Mouse (Mus musculus): ENCODE measurements at regions not wholly inside any gene's neighbourhood (a gene's known extent, or its start where the extent isn't known, plus 50 kb on each side); places are given as distances from the start of the nearest gene placed in this dataset.
A peak's percentile ranks its signal among the peaks of the same experiment; 100 is the strongest.

DNA sequence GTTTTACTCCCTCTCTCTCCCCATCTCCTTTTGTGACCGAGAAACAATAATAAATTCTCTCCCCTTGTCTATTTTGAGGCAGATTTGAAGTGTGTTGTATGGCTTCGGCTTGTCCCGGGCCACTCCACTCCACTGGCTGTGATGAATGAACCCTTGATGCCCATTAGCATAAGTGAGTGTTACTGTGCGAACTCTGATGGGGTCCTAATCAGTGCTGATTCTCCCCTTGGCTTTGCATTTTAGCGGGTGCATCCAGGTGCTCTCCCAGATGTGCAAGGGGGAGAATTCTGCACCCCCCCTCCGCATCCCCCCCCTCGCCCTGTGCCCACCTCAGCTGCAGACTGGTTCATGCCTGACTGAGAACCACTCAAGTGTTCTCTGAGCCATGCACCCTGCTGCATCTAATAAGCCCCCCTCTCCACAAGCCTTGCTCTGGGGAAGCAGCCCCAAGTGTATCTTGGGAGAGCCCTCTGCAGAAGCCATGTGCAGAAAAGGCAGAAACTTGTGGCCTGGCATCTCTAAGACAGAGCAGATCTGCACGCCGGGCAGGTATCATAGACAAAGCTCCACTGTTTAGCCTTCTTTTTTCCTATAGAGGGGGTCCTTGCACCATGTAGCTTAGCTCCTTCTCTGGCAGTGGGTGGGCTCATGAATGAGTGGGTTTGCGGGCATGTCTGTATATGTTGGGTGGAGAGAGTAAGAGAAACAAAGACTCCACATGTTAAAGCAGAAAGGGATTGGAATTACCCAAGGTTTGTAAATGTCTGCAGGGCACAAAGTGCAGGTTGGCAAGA, 507.5 kb downstream of the Slc4a3 start:
- no peaks in the 10 kb centered on the region for H3K27me3 ChIP-seq
- no peaks in the 10 kb centered on the region for H3K36me3 ChIP-seq
- H3K9ac ChIP-seq: no peak overlapping the region
- H3K4me1 ChIP-seq (replicated peaks): no peaks in the 10 kb centered on the region
- no peak overlapping the region for H3K4me2 ChIP-seq
- H3K4me3 ChIP-seq: no peak overlapping the region
- H3K9me3 ChIP-seq (replicated peaks): no peaks in the 10 kb centered on the region
- H3K27ac ChIP-seq: no peak overlapping the region
- ATAC-seq (replicated peaks; ENCODE audit: insufficient number of reproducible peaks, insufficient read depth, low FRiP score, low read depth): no peak
- WGBS: 71% methylated on average over 10 of the region's 10 CpGs

DNA sequence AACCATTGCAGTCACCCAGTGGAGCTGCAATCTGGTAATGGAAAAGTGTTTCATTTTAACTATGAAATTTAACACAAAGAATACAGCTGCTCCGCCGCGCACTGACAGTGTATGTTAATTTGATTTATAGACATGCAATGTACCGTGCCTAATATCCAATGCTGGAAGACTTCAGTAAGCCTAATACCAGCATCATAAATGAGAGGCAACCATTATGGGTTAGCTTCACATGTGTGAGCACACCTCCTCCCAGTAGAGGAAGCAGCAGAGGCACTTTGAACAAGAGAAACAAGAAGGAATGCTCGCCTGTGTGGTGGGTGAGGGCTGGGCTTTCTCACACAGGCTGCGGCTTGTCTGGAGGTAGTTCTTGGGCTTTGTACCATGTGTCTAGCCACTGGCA, 519.7 kb downstream of the Slc4a3 start:
- no peak for ATAC-seq (replicated peaks; ENCODE audit: insufficient number of reproducible peaks, insufficient read depth, low FRiP score, low read depth)
- Histone ChIP-seq H3K4me2 (no peak overlapping the region), H3K9ac (no peak overlapping the region), H3K4me3 (no peak overlapping the region), H3K36me3 (no peaks in the 10 kb centered on the region), H3K27me3 (no peaks in the 10 kb centered on the region), H3K27ac (no peak overlapping the region), H3K9me3 (replicated peaks) (no peaks in the 10 kb centered on the region), H3K4me1 (replicated peaks) (peaks cover 1% of the 10 kb centered on the region; the same call in 1 of the 2 replicates)
- WGBS: 73% methylated on average over 6 of the region's 6 CpGs

DNA sequence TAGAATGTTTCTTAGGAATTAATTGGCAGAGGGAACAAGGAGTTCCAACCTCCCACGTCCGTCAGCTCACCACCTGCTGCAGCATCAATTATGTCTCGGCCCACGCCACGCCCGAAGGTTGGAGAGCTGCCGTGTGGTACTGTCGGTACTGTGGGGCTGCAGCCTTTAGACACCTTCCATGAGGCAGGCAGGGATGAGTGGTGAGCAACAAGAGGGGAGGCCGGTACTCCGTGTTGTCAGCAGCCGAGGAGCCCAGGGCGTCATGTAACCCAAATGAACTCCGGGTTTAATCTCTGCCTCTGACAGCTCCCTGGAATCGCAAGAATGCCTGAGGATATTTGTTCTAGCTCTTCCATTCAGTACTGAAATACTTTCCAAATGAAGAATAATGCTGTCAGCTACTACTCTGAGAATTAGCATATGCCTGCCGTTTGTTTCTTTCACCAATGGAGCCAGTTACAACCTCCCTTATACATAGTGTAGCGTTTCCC, 524.8 kb downstream of the Slc4a3 start:
- peaks cover 16% of the 10 kb centered on the region for H3K4me1 ChIP-seq (replicated peaks)
- no peaks in the 10 kb centered on the region for H3K27me3 ChIP-seq
- no peak overlapping the region for H3K9ac ChIP-seq
- no peaks in the 10 kb centered on the region for H3K36me3 ChIP-seq
- no peak overlapping the region for H3K4me2 ChIP-seq
- peak; percentile 70; the same call in 1 of the 2 replicates for ATAC-seq (replicated peaks; ENCODE audit: insufficient number of reproducible peaks, insufficient read depth, low FRiP score, low read depth)
- 40% methylated on average over 16 of the region's 16 CpGs for WGBS
- no peaks in the 10 kb centered on the region for H3K9me3 ChIP-seq (replicated peaks)
- H3K27ac ChIP-seq: no peak overlapping the region
- no peak overlapping the region for H3K4me3 ChIP-seq

DNA sequence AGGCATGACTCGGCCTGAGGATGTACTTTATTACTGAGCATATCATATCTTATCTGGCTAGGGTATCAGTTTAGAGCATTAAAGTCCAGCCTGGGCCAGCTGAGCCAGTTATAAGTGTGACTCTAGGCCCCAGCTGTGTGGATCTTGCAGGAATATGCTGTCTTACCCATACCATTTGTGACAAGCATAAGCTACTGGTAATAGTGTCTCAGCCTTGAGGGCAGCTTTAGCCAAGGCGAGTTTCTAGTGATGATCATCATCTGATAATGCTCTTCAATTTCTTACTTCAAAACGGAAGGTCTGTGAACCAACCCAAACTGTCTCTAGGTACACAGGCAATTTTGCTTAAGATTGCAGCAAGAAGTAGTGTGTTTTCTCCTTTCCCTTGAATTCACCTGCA, 529.1 kb downstream of the Slc4a3 start:
- no peak for ATAC-seq (replicated peaks; ENCODE audit: insufficient number of reproducible peaks, insufficient read depth, low FRiP score, low read depth)
- Histone ChIP-seq H3K4me1 (replicated peaks) (peaks cover 17% of the 10 kb centered on the region), H3K9me3 (replicated peaks) (no peaks in the 10 kb centered on the region), H3K9ac (no peak overlapping the region), H3K4me2 (no peak overlapping the region), H3K4me3 (no peak overlapping the region), H3K36me3 (no peaks in the 10 kb centered on the region), H3K27me3 (no peaks in the 10 kb centered on the region), H3K27ac (no peak overlapping the region; the same call in 1 of the 2 replicates)
- WGBS: 53% methylated on average over 3 of the region's 3 CpGs

DNA sequence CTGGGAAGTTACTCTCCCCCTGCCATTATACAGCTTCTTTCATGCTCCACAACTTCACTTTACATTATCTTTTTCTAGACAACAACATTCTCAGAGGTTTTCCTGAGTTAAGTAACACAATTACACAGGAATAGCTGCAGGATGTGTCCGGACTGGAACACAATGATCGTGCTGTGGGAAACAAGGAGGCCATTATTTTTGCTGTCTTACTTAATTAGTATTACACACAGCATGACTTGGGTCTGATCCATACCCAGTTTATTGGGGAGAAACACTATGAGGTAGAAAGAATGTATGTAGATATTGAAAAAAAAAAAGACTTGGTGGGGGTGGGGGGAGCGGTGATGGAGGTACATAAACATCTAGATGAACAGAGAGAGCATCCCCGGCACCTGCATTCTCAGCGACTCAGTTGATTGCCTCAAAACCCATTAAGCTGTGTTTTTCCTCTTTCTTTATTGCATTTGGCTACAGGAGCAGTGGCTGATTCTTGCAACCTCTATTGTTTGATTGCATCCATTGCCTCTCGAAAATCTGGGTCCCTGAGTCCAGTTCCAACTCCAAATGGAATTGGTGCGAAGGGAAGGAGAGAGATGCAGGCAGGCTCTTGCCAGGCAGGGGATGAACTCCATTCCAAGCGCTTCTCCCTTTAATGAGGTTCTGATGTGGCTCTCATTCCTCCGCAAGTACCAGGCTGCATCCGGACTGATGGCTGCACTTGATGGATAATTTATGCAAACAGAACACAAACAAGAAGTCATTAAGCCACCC, 529.8 kb downstream of the Slc4a3 start:
- no peaks in the 10 kb centered on the region for H3K36me3 ChIP-seq
- no peak for ATAC-seq (replicated peaks; ENCODE audit: insufficient number of reproducible peaks, insufficient read depth, low FRiP score, low read depth)
- no peak overlapping the region for H3K27ac ChIP-seq

DNA sequence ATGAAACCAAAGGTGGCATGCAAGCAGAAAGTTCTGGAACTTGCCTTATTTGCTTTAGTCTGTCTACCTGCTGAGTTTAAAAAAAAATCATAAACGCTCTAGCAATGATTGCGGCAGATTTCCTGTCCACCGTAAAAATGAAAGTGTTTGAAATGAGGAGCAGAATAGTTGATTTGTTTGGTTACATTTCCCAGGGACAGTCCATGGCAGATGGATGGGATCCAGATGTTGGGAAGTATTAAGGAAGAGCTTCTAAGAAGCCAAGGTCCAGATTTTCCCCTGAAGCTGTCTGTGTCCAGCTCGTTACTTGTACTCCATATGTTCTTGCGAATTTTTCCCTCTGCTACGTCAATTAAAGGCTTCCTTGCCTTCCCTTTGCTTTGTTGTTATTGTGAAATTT, 534.2 kb downstream of the Slc4a3 start:
- no peak overlapping the region for H3K4me2 ChIP-seq
- peaks cover 31% of the 10 kb centered on the region for H3K4me1 ChIP-seq (replicated peaks)
- H3K36me3 ChIP-seq: no peaks in the 10 kb centered on the region
- no peaks in the 10 kb centered on the region for H3K9me3 ChIP-seq (replicated peaks)
- H3K27ac ChIP-seq: no peak overlapping the region
- no peak overlapping the region for H3K9ac ChIP-seq
- no peak overlapping the region for H3K4me3 ChIP-seq
- ATAC-seq (replicated peaks; ENCODE audit: insufficient number of reproducible peaks, insufficient read depth, low FRiP score, low read depth): no peak
- no peaks in the 10 kb centered on the region for H3K27me3 ChIP-seq
- WGBS: 63% methylated on average over 6 of the region's 6 CpGs

More for the DNA sequence above, 529.8 kb downstream of the Slc4a3 start:
- Histone ChIP-seq H3K27me3 (no peaks in the 10 kb centered on the region), H3K4me2 (no peak overlapping the region), H3K4me3 (no peak overlapping the region), H3K9me3 (replicated peaks) (no peaks in the 10 kb centered on the region), H3K4me1 (replicated peaks) (peaks cover 17% of the 10 kb centered on the region), H3K9ac (no peak overlapping the region)
- WGBS: 68% methylated on average over 10 of the region's 10 CpGs

DNA sequence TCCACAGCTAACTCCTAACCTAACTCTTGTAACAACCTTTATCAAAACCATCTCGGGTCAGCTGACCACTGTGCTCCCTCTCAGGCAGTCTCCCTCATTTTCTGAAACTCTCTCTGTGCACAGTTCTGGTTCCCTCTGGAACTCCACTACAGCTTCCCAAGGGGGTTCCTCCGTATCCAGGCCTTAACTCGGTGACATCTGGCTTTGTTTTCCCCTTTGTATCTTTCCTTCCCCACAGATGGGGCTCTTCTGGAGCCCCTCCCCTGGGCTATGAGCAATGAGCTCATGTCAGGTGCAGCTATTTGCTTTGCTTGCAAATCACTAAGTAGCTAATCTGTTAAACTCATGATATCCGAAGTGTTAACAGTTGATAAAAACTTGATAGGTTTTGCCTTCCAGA, 535.6 kb downstream of the Slc4a3 start:
- Histone ChIP-seq H3K9me3 (replicated peaks) (no peaks in the 10 kb centered on the region), H3K4me2 (no peak overlapping the region), H3K27ac (no peak overlapping the region), H3K36me3 (no peaks in the 10 kb centered on the region), H3K4me1 (replicated peaks) (peaks cover 29% of the 10 kb centered on the region), H3K4me3 (no peak overlapping the region), H3K9ac (no peak overlapping the region), H3K27me3 (no peaks in the 10 kb centered on the region)
- WGBS: 45% methylated on average over 4 of the region's 4 CpGs
- no peak for ATAC-seq (replicated peaks; ENCODE audit: insufficient number of reproducible peaks, insufficient read depth, low FRiP score, low read depth)

DNA sequence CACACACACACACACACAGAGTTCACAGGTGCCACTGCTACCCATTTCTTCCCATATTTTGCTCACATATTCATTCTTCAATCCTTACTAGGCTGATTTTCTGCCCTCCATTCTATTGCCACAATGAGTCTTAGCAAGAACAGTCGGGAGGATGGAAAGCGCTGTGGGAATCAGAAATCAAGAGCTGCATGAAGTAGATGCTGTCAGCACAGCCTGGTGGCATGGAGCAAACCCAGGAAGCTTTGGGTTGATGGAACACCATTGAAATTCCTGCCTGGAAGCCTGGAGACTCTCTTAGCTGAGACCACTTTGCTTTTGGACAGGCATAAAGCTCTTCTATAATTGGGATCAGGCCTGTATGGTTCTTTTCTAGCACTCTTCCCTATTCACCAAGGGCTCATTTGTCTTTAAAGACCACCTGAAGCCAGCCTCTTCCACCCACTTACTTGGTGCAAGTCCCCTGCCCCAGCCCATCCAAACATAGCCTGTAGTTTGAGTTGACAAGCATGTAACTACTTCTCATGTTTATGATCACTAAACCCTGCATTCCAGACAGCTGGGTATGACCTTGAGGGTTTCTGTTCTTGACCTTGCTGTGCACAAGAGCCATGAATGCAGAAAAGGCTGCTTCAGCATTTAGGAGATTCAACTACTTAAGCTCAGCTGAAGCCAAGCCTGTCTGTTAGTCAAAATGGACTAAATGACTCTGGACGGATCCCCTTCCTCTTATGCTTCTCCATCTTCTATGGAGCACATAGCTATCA, 537.4 kb downstream of the Slc4a3 start:
- no peak overlapping the region for H3K4me2 ChIP-seq
- no peak overlapping the region for H3K4me3 ChIP-seq
- peak; percentile 81 for ATAC-seq (replicated peaks; ENCODE audit: insufficient number of reproducible peaks, insufficient read depth, low FRiP score, low read depth)
- H3K27ac ChIP-seq: peak overlapping the region; percentile 88
- no peaks in the 10 kb centered on the region for H3K27me3 ChIP-seq
- H3K4me1 ChIP-seq (replicated peaks): peaks cover 29% of the 10 kb centered on the region
- no peak overlapping the region for H3K9ac ChIP-seq
- no peaks in the 10 kb centered on the region for H3K36me3 ChIP-seq
- WGBS: 63% methylated on average over 3 of the region's 3 CpGs
- no peaks in the 10 kb centered on the region for H3K9me3 ChIP-seq (replicated peaks)

DNA sequence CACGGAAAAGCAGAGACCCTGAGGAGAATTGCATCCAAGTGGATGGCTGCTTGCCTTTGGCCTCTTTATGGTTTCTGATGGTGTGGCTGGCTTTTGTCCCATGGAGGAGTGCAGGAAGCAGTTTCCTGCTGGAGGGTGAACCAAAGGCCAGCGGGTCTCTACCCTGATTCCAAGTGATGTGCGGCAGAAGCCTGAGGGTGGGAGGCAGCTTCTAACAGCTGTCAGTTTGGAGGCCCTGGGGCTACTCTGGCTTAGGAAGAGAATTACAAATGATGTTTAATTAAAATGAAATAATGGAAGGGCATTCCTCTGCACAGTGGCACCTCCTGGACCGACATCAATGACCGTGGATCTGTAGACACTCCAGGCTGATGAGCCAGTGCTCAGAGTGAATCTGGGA, 545.0 kb downstream of the Slc4a3 start:
- Histone ChIP-seq H3K36me3 (no peaks in the 10 kb centered on the region), H3K27ac (no peak overlapping the region), H3K4me2 (no peak overlapping the region), H3K9me3 (replicated peaks) (no peaks in the 10 kb centered on the region), H3K4me3 (no peak overlapping the region), H3K27me3 (no peaks in the 10 kb centered on the region), H3K9ac (no peak overlapping the region), H3K4me1 (replicated peaks) (0 out of 2 replicates have a peak, but pooled peaks cover 3% of the 10 kb centered on the region)
- 60% methylated on average over 5 of the region's 5 CpGs for WGBS
- ATAC-seq (replicated peaks; ENCODE audit: insufficient number of reproducible peaks, insufficient read depth, low FRiP score, low read depth): no peak

DNA sequence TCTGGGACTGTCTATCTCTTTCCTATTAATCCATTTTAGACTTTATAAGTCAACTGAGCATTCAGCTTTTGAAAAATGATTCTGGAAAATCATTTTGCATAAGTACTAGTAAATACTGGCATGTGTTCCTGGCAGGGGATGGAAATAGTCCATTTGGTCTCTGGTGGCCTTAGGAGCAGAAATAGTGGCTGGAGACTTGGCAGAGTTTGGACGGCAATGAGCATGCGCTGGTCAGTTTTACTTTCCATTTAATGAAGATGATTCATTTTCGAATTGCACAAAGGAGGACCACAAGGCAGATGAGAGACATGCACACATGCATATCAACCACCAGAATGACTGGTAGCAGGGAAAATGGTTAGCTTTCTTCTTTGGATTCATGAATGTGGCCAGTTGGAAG, 567.2 kb downstream of the Slc4a3 start:
- Histone ChIP-seq H3K4me1 (replicated peaks) (no peaks in the 10 kb centered on the region), H3K27ac (no peak overlapping the region), H3K36me3 (no peaks in the 10 kb centered on the region), H3K9ac (no peak overlapping the region), H3K9me3 (replicated peaks) (no peaks in the 10 kb centered on the region), H3K4me2 (no peak overlapping the region), H3K4me3 (no peak overlapping the region), H3K27me3 (no peaks in the 10 kb centered on the region)
- no peak for ATAC-seq (replicated peaks; ENCODE audit: insufficient number of reproducible peaks, insufficient read depth, low FRiP score, low read depth)
- 76% methylated on average over 3 of the region's 3 CpGs for WGBS

DNA sequence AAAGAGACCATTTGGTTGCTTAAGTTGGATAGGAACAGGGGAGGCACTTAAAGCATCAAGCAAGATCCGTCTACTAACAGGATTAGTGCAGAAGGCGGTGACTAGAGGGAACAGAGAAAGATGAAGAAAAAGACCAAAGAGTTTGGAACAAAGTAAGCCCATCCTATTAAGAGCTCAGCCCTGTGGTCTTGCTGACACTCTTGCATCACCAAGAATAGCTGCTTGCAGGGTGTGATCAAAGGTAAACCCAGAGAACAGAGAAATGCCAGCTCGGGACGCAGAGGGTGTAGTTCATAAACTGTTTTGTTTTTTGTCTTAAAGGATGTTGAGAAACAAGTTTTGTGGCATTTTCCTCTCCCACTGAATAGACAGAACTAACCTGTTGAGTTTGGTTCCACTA, 574.8 kb downstream of the Slc4a3 start:
- Histone ChIP-seq H3K9ac (no peak overlapping the region), H3K4me3 (no peak overlapping the region), H3K36me3 (no peaks in the 10 kb centered on the region), H3K4me1 (replicated peaks) (no peaks in the 10 kb centered on the region), H3K4me2 (no peak overlapping the region), H3K27me3 (no peaks in the 10 kb centered on the region), H3K27ac (no peak overlapping the region), H3K9me3 (replicated peaks) (no peaks in the 10 kb centered on the region)
- WGBS: 79% methylated on average over 4 of the region's 4 CpGs
- ATAC-seq (replicated peaks; ENCODE audit: insufficient number of reproducible peaks, insufficient read depth, low FRiP score, low read depth): no peak
